Mouse (Mus musculus) megakaryocyte, embryonic 14.5 days (primary cell): ENCODE results near the gene Acan.

ENCODE experiments used
- FLI1 ChIP-seq: IDR thresholded peaks from 2 replicates; pipeline ENCODE4 v1.6.1; 2012; ENCODE audit warnings: low read length, inconsistent platforms, mixed read lengths
- GATA1 ChIP-seq: IDR thresholded peaks from 3 replicates; pipeline ENCODE4 v1.6.1; 2012; ENCODE audit warnings: mixed read lengths, low read length, inconsistent platforms, borderline replicate concordance

- TF ChIP-seq GATA1 (no peak), FLI1 (no peak)
These were observed 25.9 kb downstream of the Acan start for GRCm38 (mm10) chr7:79079212-79079611.
